Mouse (Mus musculus) forebrain, embryonic 10.5 days (tissue): ENCODE results near the gene Spen. TPM values are rescaled to one million over a fixed set of nuclear protein-coding genes. Genes with fewer than 3 reads are reported as not detected.

Experiments used
- polyA plus RNA-seq: library from polyadenylated mRNA; unstranded; fragments of >200 nt; fragmentation: Nextera tagmentation; extraction: Ambion mirVana; gene quantifications from 2 replicates; pipeline ENCODE4 v1.2.1, GENCODE M21; 2016

The Spen gene
- polyA plus RNA-seq, 1 experiment from 2014 or later = 12.0 TPM

Other genes starting within 250 kb of the Spen start
- gene Epha2, start 237.4 kb downstream of the Spen start, polyA plus RNA-seq = 3.3 and 3.7 TPM in 2 replicates
- 0.55 and 0.63 TPM in 2 replicates for gene Fam131c, start 170.4 kb downstream of the Spen start, polyA plus RNA-seq
- gene Clcnka, start 139.9 kb downstream of the Spen start, polyA plus RNA-seq = 0.05 and 0.06 TPM in 2 replicates
- gene Clcnkb, start 122.6 kb downstream of the Spen start, polyA plus RNA-seq = not detected in 2 replicates
- not detected in 2 replicates for gene Hspb7, start 117.8 kb downstream of the Spen start, polyA plus RNA-seq
- not detected in 2 replicates for gene Srarp, start 102.5 kb downstream of the Spen start, polyA plus RNA-seq
- 58.9 and 61.1 TPM in 2 replicates for gene Zbtb17, start 93.9 kb downstream of the Spen start, polyA plus RNA-seq
- gene Fblim1, start 67.5 kb upstream of the Spen start, polyA plus RNA-seq = 23.2 and 30.1 TPM in 2 replicates
- 0.86 and 1.0 TPM in 2 replicates for gene Tmem82, start 80.0 kb upstream of the Spen start, polyA plus RNA-seq
- gene Slc25a34, start 85.2 kb upstream of the Spen start, polyA plus RNA-seq = not detected in 2 replicates
- 4.0 and 4.4 TPM in 2 replicates for gene Plekhm2, start 126.3 kb upstream of the Spen start, polyA plus RNA-seq
- gene Rsc1a1, start 147.0 kb upstream of the Spen start, polyA plus RNA-seq = 2.5 and 3.8 TPM in 2 replicates
- 27.3 and 27.4 TPM in 2 replicates for gene Ddi2, start 184.8 kb upstream of the Spen start, polyA plus RNA-seq
- gene Agmat, start 208.1 kb upstream of the Spen start, polyA plus RNA-seq = not detected in 2 replicates